Mouse (Mus musculus): ENCODE measurements around the gene Rngtt.

- TF ChIP-seq CTCF (IDR thresholded peaks at IDR 0.05; ENCODE audit: low read depth) (no peak), EP300 (IDR thresholded peaks at IDR 0.05; ENCODE audit: low read depth) (no peak)
These were observed 39.5 kb upstream of the Rngtt start for GRCm38 (mm10) chr4:33270386-33271314.
